Mouse (Mus musculus) embryonic facial prominence, embryonic 12.5 days (tissue): ENCODE measurements around the gene Fmn2. TPM values are rescaled to one million over a fixed set of nuclear protein-coding genes. Genes with fewer than 3 reads are reported as not detected.

Source experiments
- ATAC-seq: fragments of 200-750 bp; cut with Nextera tagmentation; 2 replicates; pipeline ENCODE4 v1.8.0; 2017; ENCODE audit not compliant: insufficient number of reproducible peaks, insufficient read depth, low FRiP score, low TSS enrichment
- H3K27ac ChIP-seq: fragments of 300-500 bp; sonication (generic); 2 replicates; pipeline ENCODE4 v1.5.1; 2016; ENCODE audit warnings: mild to moderate bottlenecking
- H3K27me3 ChIP-seq: fragments of 300-500 bp; sonication (generic); 2 replicates; pipeline ENCODE4 v1.6.1; 2016; ENCODE audit warnings: mild to moderate bottlenecking, moderate library complexity
- H3K36me3 ChIP-seq: fragments of 300-500 bp; sonication (generic); 2 replicates; pipeline ENCODE4 v1.6.1; 2016; ENCODE audit warnings: mild to moderate bottlenecking
- H3K4me1 ChIP-seq: fragments of 300-500 bp; sonication (generic); 2 replicates; pipeline ENCODE4 v1.6.1; 2016
- H3K4me2 ChIP-seq: fragments of 300-500 bp; sonication (generic); replicated peaks from 2 replicates; pipeline ENCODE4 v1.6.1; 2016; ENCODE audit warnings: mild to moderate bottlenecking, moderate library complexity
- H3K4me3 ChIP-seq: fragments of 300-500 bp; sonication (generic); 2 replicates; pipeline ENCODE4 v1.5.1; 2016; ENCODE audit warnings: mild to moderate bottlenecking
- H3K9ac ChIP-seq: fragments of 300-500 bp; sonication (generic); 2 replicates; pipeline ENCODE4 v1.6.1; 2016; ENCODE audit warnings: mild to moderate bottlenecking, moderate library complexity
- H3K9me3 ChIP-seq: fragments of 300-500 bp; sonication (generic); 2 replicates; pipeline ENCODE4 v1.6.1; 2016; ENCODE audit warnings: mild to moderate bottlenecking, moderate library complexity
- WGBS: fragments of 180-500 bp; shearing (Covaris S2); methylation state at CpG from one replicate; pipeline ENCODE4 v1.1.7; 2016; 5-methylcytosine and 5-hydroxymethylcytosine counted together
- polyA plus RNA-seq: library from polyadenylated mRNA; unstranded; fragments of >200 nt; fragmentation: Nextera tagmentation; extraction: Ambion mirVana; gene quantifications from 2 replicates; pipeline ENCODE4 v1.2.1, GENCODE M21; 2016

The Fmn2 gene
- polyA plus RNA-seq, 1 experiment from 2014 or later: 3.1 TPM

DNA sequence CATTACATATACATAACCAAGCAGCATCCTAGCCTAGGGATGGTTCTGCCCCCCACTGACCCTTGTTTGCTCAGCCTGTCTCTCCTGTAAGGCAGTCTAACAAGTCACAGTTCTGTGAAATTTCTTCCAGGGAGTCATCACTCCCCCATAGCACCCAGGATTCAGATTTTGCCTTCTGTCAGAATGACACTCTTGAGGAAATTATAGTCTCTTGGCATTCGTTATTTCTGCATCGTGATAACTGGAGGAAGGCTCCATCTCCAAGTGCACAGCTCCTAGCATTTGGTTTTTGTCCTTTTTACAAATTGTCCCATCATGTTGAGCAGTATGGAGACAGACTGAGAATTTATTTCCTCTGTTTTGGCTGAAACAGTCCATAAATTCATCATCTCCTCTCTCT is 56.9 kb downstream of the Fmn2 start:
- Histone ChIP-seq H3K9me3 (no peaks in the 10 kb centered on the region), H3K9ac (no peak overlapping the region), H3K4me3 (no peak overlapping the region), H3K4me1 (no peaks in the 10 kb centered on the region), H3K27me3 (no peaks in the 10 kb centered on the region), H3K27ac (no peak overlapping the region), H3K36me3 (no peaks in the 10 kb centered on the region), H3K4me2 (no peak overlapping the region)
- ATAC-seq: no peak
- 91% methylated on average over 2 of the region's 2 CpGs for WGBS

DNA sequence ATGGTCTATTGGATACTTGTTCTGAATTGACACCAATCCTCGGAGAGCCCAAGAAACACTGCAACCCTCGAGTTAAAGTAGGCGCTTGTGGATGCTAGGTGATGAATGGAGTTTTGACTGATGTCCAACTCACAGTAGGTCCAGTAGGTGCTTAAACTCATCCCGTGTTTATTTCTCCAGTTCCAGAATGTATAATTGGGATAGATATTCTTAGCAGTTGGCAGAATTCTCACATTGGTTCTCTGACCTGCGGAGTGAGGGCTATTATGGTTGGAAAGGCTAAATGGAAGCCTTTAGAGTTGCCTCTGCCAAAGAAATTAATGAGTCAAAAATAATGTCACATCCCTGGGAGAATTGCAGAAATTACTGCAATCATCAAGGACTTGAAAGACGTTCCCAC is 62.9 kb downstream of the Fmn2 start:
- Histone ChIP-seq H3K27me3 (no peaks in the 10 kb centered on the region), H3K9me3 (no peaks in the 10 kb centered on the region), H3K27ac (no peak overlapping the region), H3K4me1 (no peaks in the 10 kb centered on the region), H3K4me3 (no peak overlapping the region), H3K4me2 (no peak overlapping the region), H3K9ac (no peak overlapping the region), H3K36me3 (no peaks in the 10 kb centered on the region)
- 88% methylated on average over 6 of the region's 6 CpGs for WGBS
- no peak for ATAC-seq

DNA sequence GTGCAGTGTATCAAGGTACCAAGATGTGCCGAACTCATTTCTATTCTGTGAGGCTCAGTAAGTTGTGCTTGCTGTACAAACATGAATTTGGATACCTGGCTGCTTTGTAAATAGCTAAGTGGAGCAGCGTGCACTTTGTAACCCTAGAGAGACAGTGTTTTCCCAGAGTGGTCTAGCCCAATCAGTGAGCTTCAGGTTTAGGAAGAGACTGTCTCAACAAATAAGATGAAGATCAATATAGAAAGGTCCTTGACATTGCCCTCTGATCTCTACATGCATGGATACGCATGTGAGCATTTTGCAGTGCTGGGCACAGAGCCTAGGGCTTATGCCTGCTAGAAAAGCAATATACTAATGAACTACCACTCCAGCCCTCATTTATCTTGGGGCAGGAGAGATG is 67.0 kb downstream of the Fmn2 start:
- Histone ChIP-seq H3K27ac (no peak overlapping the region), H3K9me3 (no peaks in the 10 kb centered on the region), H3K4me1 (no peaks in the 10 kb centered on the region), H3K27me3 (no peaks in the 10 kb centered on the region), H3K4me3 (no peak overlapping the region), H3K36me3 (no peaks in the 10 kb centered on the region), H3K4me2 (no peak overlapping the region), H3K9ac (no peak overlapping the region)
- 89% methylated on average over 3 of the region's 3 CpGs for WGBS
- no peak for ATAC-seq

DNA sequence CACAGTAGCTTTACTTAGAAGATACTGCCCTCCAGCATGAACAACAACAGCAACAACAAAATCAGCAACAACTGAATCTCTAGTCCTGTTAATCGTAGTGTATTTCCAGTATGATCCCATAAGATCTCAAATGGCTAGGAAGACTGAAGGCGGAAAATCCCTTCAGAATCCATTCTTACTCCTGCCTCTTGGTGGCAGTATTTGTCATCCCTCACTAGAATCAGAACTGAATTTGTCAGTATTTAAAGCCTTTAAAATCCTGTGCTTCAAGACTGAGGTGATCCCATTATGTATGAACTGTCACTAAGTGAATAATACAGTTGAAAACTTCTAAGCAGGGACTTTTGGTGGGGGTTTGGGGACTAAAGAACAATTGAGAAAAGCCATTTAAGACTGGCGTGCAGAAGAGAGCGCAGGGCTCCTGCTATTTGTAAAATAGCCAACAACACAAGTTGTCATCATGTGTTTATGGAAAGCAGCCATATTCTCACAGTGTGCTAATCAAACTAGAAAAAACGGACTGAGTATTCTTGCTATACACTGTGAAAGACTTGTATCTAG is 90.9 kb downstream of the Fmn2 start:
- no peaks in the 10 kb centered on the region for H3K27me3 ChIP-seq
- no peak overlapping the region for H3K4me3 ChIP-seq
- H3K36me3 ChIP-seq: no peaks in the 10 kb centered on the region
- H3K4me1 ChIP-seq: no peaks in the 10 kb centered on the region
- no peak overlapping the region for H3K9ac ChIP-seq
- no peak for ATAC-seq
- no peak overlapping the region for H3K27ac ChIP-seq
- 67% methylated on average over 5 of the region's 5 CpGs for WGBS
- H3K9me3 ChIP-seq: no peaks in the 10 kb centered on the region
- no peak overlapping the region for H3K4me2 ChIP-seq

DNA sequence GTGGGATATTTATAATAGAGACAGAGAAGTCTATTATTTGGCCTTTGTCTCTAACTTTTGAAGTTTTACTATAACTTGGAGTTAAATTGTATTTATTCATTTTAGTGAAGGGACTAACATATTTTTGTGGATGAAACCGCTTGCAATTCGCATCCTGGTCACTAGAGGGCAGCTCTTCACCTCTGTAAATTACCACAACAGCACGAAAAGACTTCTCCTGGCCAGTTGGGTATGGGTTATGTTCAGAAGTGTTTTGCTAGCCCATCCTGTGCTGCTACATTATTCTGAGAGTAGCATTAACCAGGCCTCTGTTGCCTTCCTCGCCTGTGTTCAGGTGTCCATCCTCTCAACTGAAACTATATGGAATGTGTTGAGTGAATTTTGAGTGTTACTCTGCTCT is 93.4 kb downstream of the Fmn2 start:
- H3K4me2 ChIP-seq: no peak overlapping the region

DNA sequence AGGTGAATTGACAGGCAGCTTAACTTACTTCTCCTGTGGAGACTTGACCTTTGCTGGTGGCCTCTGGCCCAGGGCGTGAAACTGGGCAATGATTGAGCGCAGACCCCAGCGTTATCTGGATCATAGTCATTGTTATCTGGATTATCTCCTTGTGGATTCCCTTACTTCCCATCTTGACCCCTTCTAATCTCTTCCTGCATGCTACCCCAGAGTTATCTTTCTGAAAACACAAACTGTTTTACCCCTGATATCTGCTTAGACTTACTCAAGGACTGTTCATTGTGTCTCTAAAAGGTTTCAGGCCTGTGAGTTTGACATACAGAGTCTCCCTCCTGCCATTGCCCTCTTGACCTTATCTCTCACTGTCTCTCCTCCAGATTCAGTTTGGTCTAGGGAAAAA is 95.9 kb downstream of the Fmn2 start:
- Histone ChIP-seq H3K4me3 (no peak overlapping the region), H3K4me2 (no peak overlapping the region), H3K27me3 (no peaks in the 10 kb centered on the region), H3K9me3 (no peaks in the 10 kb centered on the region), H3K4me1 (no peaks in the 10 kb centered on the region), H3K27ac (no peak overlapping the region), H3K36me3 (no peaks in the 10 kb centered on the region), H3K9ac (no peak overlapping the region)
- WGBS: 65% methylated on average over 3 of the region's 3 CpGs
- ATAC-seq: no peak

More for the DNA sequence above, 93.4 kb downstream of the Fmn2 start:
- Histone ChIP-seq H3K27ac (no peak overlapping the region), H3K9me3 (no peaks in the 10 kb centered on the region), H3K27me3 (no peaks in the 10 kb centered on the region), H3K36me3 (no peaks in the 10 kb centered on the region), H3K9ac (no peak overlapping the region), H3K4me3 (no peak overlapping the region), H3K4me1 (no peaks in the 10 kb centered on the region)
- 12% methylated on average over 4 of the region's 4 CpGs for WGBS
- no peak for ATAC-seq

DNA sequence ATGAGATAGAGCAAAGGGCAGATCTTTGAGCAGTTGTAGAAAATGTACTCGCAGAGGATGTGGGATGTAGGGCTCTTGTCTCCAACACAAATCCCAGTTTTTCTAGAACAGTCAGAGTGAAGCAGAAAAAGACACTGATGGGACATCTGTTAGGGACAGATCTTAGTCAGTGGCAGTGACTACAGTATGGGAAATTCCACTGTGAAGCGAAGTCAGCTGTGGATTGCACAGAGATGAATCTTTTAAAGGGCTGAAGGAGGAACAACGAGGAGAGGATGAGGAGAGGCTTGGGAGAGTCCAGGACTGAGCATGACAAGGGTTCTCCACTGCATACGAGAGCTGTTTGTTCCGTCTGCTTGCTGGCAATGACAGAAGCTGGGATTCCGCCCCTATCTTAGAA is 96.6 kb downstream of the Fmn2 start:
- Histone ChIP-seq H3K9me3 (no peaks in the 10 kb centered on the region), H3K4me1 (no peaks in the 10 kb centered on the region), H3K36me3 (no peaks in the 10 kb centered on the region), H3K27ac (no peak overlapping the region), H3K4me2 (no peak overlapping the region), H3K9ac (no peak overlapping the region), H3K27me3 (no peaks in the 10 kb centered on the region), H3K4me3 (no peak overlapping the region)
- ATAC-seq: no peak
- WGBS: 94% methylated on average over 6 of the region's 6 CpGs

DNA sequence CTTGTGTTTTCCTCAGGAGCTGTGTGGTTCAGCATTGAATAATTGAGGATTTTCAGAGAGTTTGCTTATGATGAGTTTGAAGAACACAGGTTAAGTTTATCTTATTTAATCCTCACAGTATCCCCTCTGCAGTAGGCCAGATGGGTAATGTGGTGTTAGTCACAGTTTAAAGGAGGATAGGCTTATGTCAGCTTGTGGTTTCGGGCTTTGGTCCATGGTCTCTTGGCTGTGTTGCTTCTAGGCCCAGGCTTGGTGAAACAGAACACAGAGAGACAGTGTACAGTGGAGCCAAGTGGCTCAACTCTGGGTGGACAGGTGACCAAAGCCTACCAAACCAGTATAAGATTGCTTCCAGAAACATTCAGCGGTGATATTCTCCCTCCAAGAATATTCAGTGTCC is 98.4 kb downstream of the Fmn2 start:
- ATAC-seq: no peak
- no peaks in the 10 kb centered on the region for H3K4me1 ChIP-seq
- H3K27ac ChIP-seq: no peak overlapping the region
- H3K4me3 ChIP-seq: no peak overlapping the region
- H3K9ac ChIP-seq: no peak overlapping the region
- no peaks in the 10 kb centered on the region for H3K9me3 ChIP-seq
- H3K4me2 ChIP-seq: no peak overlapping the region
- 94% methylated on average over 2 of the region's 2 CpGs for WGBS
- no peaks in the 10 kb centered on the region for H3K27me3 ChIP-seq
- H3K36me3 ChIP-seq: no peaks in the 10 kb centered on the region

DNA sequence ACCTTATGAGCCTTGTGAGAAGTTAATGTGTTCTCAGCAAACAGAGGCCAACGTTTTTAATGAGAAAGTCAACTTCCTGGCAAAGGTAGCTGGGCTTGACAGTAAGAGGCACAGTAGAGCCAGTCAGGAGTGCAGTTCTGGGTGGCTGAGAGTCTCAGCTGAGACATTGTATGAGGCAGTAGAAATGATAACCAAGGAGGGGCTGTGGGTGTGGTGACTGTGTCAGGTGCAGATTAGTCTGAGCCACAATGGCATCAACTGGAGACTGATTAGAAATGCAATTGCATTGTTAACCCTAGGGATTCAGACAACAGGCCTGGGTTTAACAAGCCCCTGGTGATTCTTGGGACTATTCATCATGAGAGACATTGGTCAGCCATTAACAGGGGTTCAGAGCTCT is 99.0 kb downstream of the Fmn2 start:
- H3K4me3 ChIP-seq: no peak overlapping the region
- no peaks in the 10 kb centered on the region for H3K36me3 ChIP-seq
- no peaks in the 10 kb centered on the region for H3K27me3 ChIP-seq
- no peak for ATAC-seq
- H3K4me2 ChIP-seq: no peak overlapping the region
- H3K27ac ChIP-seq: no peak overlapping the region
- 45% methylated on average over 1 of the region's 1 CpGs for WGBS
- H3K4me1 ChIP-seq: no peaks in the 10 kb centered on the region
- no peak overlapping the region for H3K9ac ChIP-seq
- no peaks in the 10 kb centered on the region; the same call in 1 of the 2 replicates for H3K9me3 ChIP-seq

DNA sequence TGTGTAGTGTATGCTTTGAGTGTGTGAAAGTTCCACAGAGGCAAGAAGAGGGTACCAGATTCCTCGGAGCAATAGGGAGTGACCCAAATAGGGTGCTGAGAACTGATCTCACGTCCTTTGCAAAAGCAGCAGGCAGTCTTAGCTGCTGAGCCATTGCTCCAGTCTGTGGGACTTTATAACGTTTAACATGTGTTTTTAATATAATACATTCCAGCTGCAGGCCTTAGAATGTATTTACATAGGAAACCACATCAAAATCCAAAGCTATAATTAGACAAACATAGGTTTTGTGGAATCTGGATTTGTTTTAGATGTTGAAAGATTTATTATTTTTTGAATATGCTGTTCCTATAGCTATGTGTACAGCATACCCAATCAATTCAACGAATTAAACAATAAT is 115.7 kb downstream of the Fmn2 start:
- 0 out of 2 replicates have a peak, but pooled peaks cover 4% of the 10 kb centered on the region for H3K36me3 ChIP-seq
- 30% methylated on average over 4 of the region's 4 CpGs for WGBS

DNA sequence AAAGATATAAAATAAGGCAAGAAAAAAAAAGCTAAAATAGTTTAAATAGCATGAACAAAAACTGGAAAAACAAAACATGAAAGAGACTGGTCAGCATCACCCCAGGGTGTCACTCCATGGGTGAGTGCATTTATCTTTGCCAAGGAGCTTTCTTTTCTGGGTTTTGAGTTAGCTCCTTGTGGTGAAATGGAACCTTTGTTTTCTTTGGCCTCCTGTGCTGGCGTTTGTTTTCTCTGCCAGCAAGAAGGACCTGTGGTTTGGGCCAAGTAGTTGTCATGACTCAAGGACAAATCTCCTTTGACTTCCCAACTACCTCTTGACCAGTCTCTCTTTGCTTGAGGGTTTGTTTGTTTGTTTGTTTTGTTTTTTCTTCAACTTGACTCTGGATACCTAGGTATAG is 119.9 kb downstream of the Fmn2 start:
- 21% methylated on average over 1 of the region's 1 CpGs for WGBS
- no peak for ATAC-seq
- H3K27me3 ChIP-seq: 0 out of 2 replicates have a peak, but pooled peaks cover 2% of the 10 kb centered on the region

More for the DNA sequence above, 115.7 kb downstream of the Fmn2 start:
- peak; percentile 64; the same call in 1 of the 2 replicates for ATAC-seq
- H3K27ac ChIP-seq: no peak overlapping the region
- H3K4me1 ChIP-seq: no peaks in the 10 kb centered on the region
- no peak overlapping the region for H3K4me2 ChIP-seq
- no peaks in the 10 kb centered on the region for H3K9me3 ChIP-seq
- no peaks in the 10 kb centered on the region for H3K27me3 ChIP-seq
- no peak overlapping the region for H3K4me3 ChIP-seq
- no peak overlapping the region for H3K9ac ChIP-seq

DNA sequence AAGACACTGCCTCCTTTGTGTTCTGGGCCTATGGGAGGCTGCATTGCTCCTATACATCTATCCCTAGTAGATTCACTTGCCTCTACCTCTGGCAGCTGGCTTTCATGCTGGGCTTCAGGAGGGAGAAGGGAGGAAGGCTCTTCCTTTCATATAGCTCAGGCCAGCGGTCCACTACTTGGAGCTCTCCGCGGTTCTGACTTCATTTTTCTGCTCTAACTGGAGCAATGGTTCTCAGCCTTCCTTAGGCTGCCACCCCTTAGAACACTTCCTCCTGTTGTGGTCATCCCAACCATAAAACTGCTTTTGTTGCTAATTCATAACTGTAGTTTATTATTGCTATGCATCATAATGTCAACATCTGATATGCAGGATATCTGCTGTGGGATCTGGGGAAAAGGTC is 121.4 kb downstream of the Fmn2 start:
- H3K4me3 ChIP-seq: no peak overlapping the region
- 35% methylated on average over 3 of the region's 3 CpGs for WGBS
- no peak overlapping the region for H3K4me2 ChIP-seq
- H3K27ac ChIP-seq: no peak overlapping the region
- H3K27me3 ChIP-seq: 0 out of 2 replicates have a peak, but pooled peaks cover 2% of the 10 kb centered on the region
- no peak for ATAC-seq
- H3K9me3 ChIP-seq: no peaks in the 10 kb centered on the region
- H3K9ac ChIP-seq: no peak overlapping the region
- H3K36me3 ChIP-seq: no peaks in the 10 kb centered on the region
- no peaks in the 10 kb centered on the region for H3K4me1 ChIP-seq

More for the DNA sequence above, 119.9 kb downstream of the Fmn2 start:
- no peaks in the 10 kb centered on the region for H3K9me3 ChIP-seq
- H3K4me3 ChIP-seq: no peak overlapping the region
- H3K36me3 ChIP-seq: no peaks in the 10 kb centered on the region
- H3K27ac ChIP-seq: no peak overlapping the region
- H3K4me2 ChIP-seq: no peak overlapping the region
- H3K9ac ChIP-seq: no peak overlapping the region
- no peaks in the 10 kb centered on the region for H3K4me1 ChIP-seq

DNA sequence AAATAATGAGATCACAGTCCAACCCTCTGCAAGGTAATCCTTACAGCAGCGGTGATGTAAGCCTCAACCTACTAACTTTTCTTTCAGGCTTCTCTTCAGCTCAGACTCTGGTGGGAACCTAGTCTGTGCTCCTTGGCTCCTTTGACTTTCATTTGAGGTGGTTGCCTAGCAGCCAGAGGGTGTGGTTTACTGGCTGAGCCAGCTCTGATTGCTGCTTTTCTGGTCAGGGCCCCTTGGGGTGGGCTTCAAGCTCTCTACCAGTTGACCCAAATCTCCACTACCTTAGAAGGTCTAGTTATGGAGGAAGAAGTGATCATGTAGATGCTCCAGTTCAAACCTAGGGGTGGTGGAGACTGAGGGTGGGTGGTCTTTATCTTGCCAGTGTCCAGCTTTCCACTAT is 128.4 kb downstream of the Fmn2 start:
- Histone ChIP-seq H3K4me2 (no peak overlapping the region), H3K4me1 (0 out of 2 replicates have a peak, but pooled peaks cover 2% of the 10 kb centered on the region), H3K36me3 (no peaks in the 10 kb centered on the region), H3K9ac (no peak overlapping the region), H3K4me3 (no peak overlapping the region), H3K27ac (no peak overlapping the region), H3K9me3 (no peaks in the 10 kb centered on the region), H3K27me3 (no peaks in the 10 kb centered on the region)
- WGBS: 79% methylated on average over 1 of the region's 1 CpGs
- no peak for ATAC-seq
